Mouse (Mus musculus): Measurements from ENCODE around the gene Iqcn.
A peak's percentile ranks its signal among the peaks of the same experiment; 100 is the strongest.

Gene Iqcn

GRCm38 (mm10) chr8:70725792-70726447 lies 22.7 kb downstream of the Iqcn start:
- no peak for DNase-seq (ENCODE audit: low read depth in 2 of 2, low spot score in 2 of 2)

GRCm38 (mm10) chr8:70726721-70727120 lies 23.5 kb downstream of the Iqcn start:
- DNase-seq (ENCODE audit: low read depth in 2 of 2, low spot score in 2 of 2) = no peak

DNA sequence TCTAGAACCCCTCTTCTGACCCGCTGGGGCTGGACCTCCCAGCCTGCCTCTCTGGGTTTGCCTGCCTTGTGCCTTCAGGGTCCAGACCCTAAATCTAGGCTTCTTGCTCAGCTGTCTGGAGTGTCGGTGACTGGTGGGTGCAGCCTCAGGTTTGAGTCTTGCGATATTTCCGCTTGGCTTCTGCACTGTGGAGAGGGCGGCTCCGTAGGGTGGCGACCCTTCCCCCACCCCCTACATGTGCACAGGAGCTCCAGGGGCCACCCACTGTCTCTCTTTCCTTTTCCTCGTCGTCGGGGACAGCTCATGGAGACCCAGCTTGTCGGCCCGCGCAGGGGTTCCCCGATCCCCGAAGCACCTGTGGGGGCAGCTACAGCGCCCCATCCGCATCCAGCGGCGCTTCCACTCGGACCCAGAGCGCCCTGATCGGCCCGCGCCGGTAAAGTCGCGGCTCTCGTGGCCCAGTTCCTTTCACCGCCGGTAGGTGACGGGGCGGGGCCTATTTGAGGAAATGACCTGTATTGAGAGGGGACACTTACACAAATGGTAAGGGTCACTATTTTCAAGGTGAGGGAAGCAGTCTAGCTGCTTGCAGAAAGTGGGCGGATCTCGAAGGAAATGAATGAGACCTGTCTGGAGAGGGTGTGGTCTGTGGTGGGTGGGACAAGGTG lies 26.7 kb downstream of the Iqcn start:
- DNase-seq (ENCODE audit: low read depth in 2 of 2, low spot score in 2 of 2) = no peak

GRCm38 (mm10) chr8:70730956-70731355 lies 27.7 kb downstream of the Iqcn start:
- DNase-seq (ENCODE audit: low read depth in 2 of 2, low spot score in 2 of 2) = no peak

GRCm38 (mm10) chr8:70737705-70738104 lies 34.4 kb downstream of the Iqcn start:
- no peak for DNase-seq (ENCODE audit: low read depth in 2 of 2, low spot score in 2 of 2)

DNA sequence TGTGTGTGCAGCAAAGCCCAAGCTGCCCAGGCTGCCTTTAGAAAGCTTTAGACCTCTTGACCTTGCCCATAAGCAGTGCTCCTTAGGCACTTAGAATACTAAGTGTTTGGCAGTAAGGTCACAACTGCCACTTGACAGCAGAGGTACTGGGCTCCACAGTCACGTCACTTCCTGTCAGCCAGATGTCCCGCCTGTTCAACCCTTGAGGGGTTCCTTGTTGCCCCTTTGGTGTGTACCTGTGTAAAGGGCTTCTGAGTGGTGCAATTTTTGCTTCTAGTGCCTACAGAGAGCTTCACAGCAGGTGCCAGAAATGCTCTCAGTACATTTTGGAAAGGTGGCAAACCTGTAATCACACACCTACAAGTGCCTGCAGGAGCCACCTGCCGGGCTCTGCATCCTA lies 35.0 kb downstream of the Iqcn start:
- DNase-seq (ENCODE audit: low read depth in 2 of 2, low spot score in 2 of 2) = no peak

- DNase-seq (ENCODE audit: low read depth in 2 of 2, low spot score in 2 of 2) = no peak
Measured at GRCm38 (mm10) chr8:70741661-70742060, 38.4 kb downstream of the Iqcn start.

DNA sequence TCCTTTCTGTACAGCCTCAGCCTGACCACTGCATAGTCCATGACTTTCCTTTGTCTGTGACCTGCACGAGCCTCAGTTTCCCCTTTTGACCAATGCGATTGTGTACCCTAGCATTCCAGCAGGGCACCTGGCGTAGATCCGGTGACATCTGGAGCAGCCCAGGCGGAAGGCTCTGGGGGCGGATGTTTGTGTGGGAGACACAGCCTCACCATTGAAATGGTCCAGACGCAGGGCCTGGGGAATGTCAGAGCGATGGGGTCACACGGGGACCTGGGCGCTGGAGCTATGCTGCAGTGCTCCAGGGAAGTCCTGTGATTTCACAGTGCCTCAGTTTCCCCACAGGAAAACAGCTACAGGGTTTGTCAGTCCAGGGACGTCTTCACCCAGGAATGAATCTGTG lies 38.9 kb downstream of the Iqcn start:
- DNase-seq (ENCODE audit: low read depth in 2 of 2, low spot score in 2 of 2) = no peak

GRCm38 (mm10) chr8:70742981-70743655 lies 39.9 kb downstream of the Iqcn start:
- DNase-seq (ENCODE audit: low read depth in 2 of 2, low spot score in 2 of 2) = no peak

GRCm38 (mm10) chr8:70743656-70744590 lies 40.7 kb downstream of the Iqcn start:
- DNase-seq (ENCODE audit: low read depth in 2 of 2, low spot score in 2 of 2) = no peak

DNA sequence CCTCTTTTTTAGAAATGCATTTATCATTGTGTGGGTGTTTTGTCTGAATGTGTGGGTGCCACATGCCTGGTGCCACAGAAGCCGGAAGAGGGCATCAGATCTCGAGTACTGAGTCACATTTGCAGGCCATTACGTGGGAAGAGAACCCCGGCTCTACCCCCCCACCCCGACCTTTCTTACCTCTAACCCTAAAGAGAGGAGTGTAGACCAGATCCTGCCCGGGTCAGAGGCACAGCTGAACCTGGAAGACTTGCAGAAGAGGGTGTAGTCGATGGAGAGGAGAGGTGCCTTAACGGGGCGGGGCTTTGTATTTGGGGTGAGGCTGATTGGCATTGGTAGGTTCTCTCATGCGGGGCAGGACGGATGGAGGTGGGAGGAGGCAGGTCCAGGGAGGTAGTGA lies 41.5 kb downstream of the Iqcn start:
- no peak for DNase-seq (ENCODE audit: low read depth in 2 of 2, low spot score in 2 of 2)

DNA sequence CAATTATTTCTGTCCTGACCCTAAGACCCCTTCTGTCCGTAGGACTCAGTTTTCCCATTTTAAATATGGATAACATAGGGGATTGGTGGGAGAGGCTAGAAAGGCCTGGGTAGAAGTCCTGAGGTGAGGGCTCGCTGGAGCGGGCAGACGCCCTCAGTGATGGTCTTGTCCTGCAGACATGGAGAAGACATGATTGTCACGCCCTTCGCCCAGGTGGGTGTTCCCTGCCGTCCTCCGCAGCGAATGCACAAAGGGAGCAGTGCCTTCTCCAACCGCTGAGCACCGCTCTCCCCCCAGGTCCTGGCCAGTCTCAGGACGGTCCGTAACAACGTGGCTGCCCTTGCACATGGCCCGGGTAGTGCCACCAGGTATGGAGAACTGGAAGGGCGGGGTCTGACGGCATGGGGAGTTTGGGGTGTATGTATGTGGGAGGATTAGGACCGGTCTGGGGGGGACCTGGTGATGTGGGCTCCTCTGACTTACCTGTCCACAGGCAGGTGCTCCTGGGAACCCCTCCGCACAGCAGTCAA lies 42.5 kb downstream of the Iqcn start:
- no peak for DNase-seq (ENCODE audit: low read depth in 2 of 2, low spot score in 2 of 2)

DNA sequence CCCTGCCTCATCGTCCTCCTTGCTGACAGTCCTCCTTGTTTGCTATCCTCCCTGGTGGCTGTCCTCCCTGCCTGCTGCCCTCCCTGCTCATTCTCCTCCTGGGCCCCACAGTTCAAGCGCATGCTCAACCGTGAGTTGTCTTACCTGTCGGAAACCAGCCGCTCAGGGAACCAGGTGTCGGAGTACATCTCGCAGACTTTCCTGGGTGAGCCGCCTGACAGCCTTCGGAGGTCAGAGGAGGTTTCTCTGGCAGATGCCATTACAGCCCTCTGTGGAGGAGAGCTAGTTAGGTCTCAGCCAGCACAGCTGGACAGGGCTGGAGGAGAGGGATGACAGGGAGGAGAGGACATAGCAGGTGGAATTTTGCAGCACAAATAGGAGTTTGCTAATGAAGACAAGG lies 43.4 kb downstream of the Iqcn start:
- DNase-seq (ENCODE audit: low read depth in 2 of 2, low spot score in 2 of 2) = no peak

- no peak for DNase-seq (ENCODE audit: low read depth in 2 of 2, low spot score in 2 of 2)
Measured at GRCm38 (mm10) chr8:70747211-70747890, 44.1 kb downstream of the Iqcn start.

GRCm38 (mm10) chr8:70748246-70749096 lies 45.2 kb downstream of the Iqcn start:
- no peak for DNase-seq (ENCODE audit: low read depth in 2 of 2, low spot score in 2 of 2)

GRCm38 (mm10) chr8:70749097-70749674 lies 45.9 kb downstream of the Iqcn start:
- no peak for DNase-seq (ENCODE audit: low read depth in 2 of 2, low spot score in 2 of 2)

DNA sequence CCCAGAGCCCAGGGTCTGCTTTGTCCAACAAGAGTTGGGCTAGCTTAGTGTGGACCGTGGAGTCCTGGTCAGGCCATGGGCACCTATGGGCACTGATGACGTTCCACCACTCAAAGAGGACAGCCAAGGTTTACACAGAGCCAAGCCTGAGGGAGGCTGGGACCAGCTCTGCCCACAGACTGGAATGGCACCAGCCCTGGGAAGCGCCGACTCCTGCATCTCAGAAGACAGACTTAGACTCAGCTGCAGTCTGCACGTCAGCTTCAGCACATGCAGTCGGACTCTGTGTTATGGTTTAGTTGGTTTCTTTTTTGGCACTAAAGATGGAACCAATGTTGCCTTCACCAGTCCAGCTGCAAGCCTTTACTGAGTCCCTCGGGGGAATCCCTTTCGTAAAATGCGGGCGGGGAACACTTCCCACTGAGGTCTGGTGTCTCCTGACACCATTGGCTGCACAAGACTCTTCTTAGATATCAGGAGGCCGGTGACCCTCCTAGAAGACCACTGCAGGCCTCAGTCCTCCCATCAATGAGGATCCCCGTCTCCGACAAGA lies 46.9 kb downstream of the Iqcn start:
- no peak for DNase-seq (ENCODE audit: low read depth in 2 of 2, low spot score in 2 of 2)

- DNase-seq (ENCODE audit: low read depth in 2 of 2, low spot score in 2 of 2) = peak; percentile 48 to 70
Measured at GRCm38 (mm10) chr8:70752000-70752764, 48.9 kb downstream of the Iqcn start.

Data from CD8-positive naive resting alpha-beta T cell, adult 2 months (primary cell).